Mouse (Mus musculus) myocyte (in vitro differentiated cells): ENCODE results near the gene Gm9747.

Source experiments
- CEBPB ChIP-seq: IDR thresholded peaks from 2 replicates; pipeline ENCODE4 v1.6.1; 2011; ENCODE audit warnings: mild to moderate bottlenecking, moderate library complexity; ENCODE audit not compliant: poor library complexity, insufficient read depth, severe bottlenecking
- MAX ChIP-seq: IDR thresholded peaks from one replicate; pipeline ENCODE4 v1.6.1; 2011; ENCODE audit warnings: low read depth, mild to moderate bottlenecking, control low read depth
- MYOD1 ChIP-seq, 3 experiments: IDR thresholded peaks; one replicate each; pipeline ENCODE4 v1.6.1; 2011; ENCODE audit warnings: control low read depth in 2 of 3, low read depth in 2 of 3, mild to moderate bottlenecking in 2 of 3, moderate library complexity in 1 of 3; ENCODE audit not compliant: insufficient read length in 2 of 3, control insufficient read depth in 1 of 3
- POLR2A ChIP-seq: IDR thresholded peaks from one replicate; pipeline ENCODE4 v1.6.1; 2011; ENCODE audit warnings: low read depth, mild to moderate bottlenecking, control low read depth, moderate library complexity; ENCODE audit not compliant: insufficient read length
- POLR2AphosphoS2 ChIP-seq: IDR thresholded peaks from one replicate; pipeline ENCODE4 v1.6.1; 2011; ENCODE audit warnings: low read depth, control low read depth; ENCODE audit not compliant: insufficient read length
- TCF12 ChIP-seq: IDR thresholded peaks from one replicate; pipeline ENCODE4 v1.6.1; 2011; ENCODE audit warnings: mild to moderate bottlenecking, control low read depth; ENCODE audit not compliant: poor library complexity, insufficient read depth, severe bottlenecking
- USF1 ChIP-seq: IDR thresholded peaks from one replicate; pipeline ENCODE4 v1.6.1; 2011; ENCODE audit warnings: low read depth, mild to moderate bottlenecking, control low read depth, moderate library complexity

DNA sequence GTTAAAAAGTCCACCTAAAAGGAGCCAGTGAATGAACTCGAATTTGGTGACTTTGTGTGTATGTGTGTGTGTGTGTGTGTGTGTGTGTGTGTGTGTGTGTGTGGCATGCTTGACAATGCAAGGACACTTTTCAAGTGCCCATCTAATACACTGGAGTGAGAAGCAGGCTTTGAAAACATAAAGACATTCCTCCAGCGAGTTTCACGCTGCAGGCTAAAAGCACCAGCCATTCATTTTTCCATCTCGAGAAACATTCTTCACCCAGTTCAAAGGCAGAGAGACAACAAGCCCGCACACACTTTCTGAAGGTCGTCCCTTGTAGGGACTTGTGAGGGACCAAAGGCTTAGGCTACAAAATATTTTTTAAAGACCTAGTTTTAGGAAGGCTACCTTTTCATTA lies 40.6 kb downstream of the Gm9747 start:
- TF ChIP-seq POLR2A (no peak), USF1 (no peak), TCF12 (no peak), CEBPB (no peak), MYOD1 (IDR thresholded peaks at IDR 0.05; ENCODE audit: control insufficient read depth in 1 of 3, insufficient read length in 2 of 3, low read depth in 2 of 3) (no peak), POLR2AphosphoS2 (no peak), MAX (no peak)
